Mouse (Mus musculus) A20 (cell line): ENCODE results near the gene Vps8.

Experiments
- DNase-seq: peaks from one replicate; pipeline ENCODE4 v3.0.0-alpha.2; 2011; ENCODE audit warnings: low read depth, low spot score

Gene Vps8

DNA sequence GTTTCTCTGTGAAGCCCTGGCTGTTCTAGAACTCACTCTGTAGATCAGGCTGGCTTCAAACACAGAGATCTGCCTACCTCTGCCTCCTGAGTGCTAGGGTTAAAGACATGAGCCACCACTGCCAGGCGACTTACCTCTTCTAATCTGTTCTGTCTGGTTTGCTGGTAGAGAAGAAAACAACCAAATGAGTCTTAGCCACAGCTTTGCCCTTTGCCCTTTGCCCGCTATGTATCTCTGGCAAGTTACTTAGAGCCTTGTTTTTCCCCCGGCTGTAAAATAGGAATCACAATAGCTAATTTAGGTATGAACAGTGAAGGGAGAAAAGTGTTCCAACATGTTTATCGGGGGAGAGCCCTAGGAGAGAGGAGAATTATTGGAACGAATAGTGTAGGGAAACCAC is 18.3 kb upstream of the Vps8 start:
- DNase-seq, result no peak

DNA sequence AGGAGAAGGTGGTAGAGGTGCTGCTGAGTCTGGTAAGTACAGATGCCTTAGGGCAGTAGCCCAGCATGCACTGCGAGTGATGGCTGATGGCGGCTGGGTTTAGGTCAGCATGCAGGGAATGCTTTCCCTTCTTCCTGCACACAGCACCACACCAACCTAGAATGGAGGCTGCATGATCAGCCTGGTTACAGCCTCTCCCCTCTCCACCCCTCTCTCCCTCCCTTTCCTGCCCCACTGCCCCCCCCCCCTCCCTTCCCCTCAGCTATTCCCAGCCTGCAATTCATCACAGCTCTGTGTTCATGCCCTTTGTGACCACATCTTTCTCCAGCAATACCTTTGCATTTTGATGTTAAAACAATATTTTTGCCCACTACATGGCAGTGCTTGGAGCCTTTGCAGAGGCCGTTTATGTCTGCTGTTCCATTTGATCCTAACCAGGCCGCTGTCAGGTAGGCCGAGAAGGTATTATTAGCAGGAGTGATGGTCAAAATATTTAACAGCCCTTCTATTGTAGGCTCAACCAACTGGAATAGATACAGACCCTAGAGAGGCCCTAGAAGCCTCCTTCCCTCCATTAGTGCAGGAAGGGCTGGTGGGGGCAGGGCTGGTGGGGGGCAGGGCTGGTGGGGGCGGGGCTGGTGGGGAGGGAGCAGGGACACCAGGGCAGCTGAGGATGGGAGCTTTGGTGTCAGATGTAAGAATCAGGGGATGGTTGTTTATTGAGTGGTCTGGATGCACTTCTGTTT is 17.5 kb upstream of the Vps8 start:
- DNase-seq, result no peak

DNA sequence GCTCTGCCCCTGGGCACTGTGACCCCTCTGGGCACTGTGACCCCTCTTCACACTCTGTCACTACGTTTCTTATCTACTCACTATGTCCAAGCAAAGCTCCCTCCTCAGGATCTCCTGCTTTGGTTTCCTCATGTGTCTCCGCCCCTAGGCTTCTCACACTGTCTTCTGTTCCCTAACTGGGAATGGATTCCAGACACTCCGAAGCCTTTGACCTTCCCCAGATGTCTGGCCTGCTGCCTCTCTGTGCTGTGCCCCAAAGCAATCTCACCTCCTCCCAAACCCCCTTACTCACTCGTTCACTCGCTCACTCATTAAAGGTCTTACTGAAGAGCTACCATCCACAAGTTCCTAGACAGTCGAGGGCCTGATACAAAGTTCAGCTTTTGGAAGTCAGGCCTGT is 16.8 kb upstream of the Vps8 start:
- DNase-seq, result no peak

DNA sequence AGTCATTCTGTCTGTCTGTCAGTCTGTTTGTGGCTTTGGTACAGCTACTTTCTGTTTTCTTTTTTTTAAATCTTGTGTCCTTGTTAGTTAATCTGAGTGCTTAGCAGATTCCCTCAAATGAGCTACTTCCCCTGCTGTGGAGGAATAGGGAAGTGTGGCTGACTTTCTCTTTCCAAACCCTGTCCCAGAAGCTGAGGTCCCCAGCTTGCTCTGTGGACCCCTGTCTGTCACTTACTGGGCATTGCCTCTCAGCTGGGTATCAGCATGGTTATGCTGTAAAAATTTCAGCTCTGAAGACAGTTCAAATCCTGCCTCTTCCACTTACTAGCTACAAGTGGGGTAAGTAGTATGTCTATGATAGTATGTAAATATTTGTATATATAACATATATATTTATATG is 11.1 kb upstream of the Vps8 start:
- peak; percentile 30 for DNase-seq

DNA sequence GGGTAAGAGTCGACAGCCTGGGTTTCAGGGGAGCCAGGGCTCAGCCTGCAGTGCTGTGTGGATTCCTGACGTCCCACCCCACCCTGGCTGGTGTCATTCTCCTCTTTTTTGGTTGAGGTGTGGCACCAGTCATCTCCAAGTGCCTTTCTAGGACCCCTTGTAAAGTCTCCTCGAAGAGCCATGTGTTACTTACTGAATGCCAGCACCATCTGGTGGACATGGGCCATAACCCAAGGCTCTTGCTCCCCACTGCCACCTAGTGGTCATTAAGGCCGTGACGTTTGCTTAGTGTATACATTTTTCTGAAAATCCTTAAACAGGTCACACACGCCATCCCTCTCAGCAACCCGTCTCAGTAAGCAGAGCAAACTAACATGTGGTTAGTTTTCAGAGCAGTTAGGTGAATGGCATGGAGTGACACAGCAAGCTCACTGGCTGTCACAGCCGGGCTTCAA is 10.3 kb upstream of the Vps8 start:
- peak; percentile 88 for DNase-seq

DNA sequence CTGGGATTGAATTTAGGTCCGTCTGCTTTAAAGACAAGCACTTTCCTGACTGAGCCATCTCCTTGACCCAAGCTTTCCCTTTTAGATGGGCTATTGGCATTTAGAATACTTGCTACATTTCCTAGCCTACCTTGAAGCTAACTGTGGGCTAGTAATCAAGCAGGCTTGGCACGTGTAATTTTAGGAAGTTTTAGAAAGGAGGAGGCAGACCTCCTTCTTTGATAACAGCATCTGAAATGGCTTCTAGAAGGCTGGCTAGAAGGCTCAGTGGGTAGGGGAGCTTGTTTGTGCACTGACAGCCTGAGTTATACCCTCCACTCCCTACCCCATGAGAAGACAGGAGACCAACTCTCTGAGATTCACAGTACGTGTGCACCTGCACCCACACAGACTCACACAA is 9.1 kb upstream of the Vps8 start:
- no peak for DNase-seq

DNA sequence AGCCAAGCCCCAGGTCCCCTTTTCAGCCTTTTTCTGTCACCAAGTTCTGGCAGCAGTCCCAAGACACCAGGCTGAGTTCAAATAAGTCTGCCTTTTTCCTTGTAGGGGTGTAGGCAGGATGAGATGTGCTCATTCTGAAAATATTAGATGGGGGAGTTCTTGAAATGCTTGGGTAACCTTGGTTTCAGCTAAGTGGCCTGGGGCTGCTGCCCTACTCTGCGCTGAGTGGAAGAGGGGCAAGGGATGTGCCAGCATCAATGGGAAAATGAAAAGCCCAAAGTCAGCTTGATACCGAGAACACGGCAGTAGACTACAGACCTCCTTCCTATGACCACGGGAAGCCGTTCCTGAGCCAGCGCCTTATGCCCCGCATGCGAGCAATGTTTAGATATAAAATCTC is 7.8 kb upstream of the Vps8 start:
- DNase-seq, result no peak

DNA sequence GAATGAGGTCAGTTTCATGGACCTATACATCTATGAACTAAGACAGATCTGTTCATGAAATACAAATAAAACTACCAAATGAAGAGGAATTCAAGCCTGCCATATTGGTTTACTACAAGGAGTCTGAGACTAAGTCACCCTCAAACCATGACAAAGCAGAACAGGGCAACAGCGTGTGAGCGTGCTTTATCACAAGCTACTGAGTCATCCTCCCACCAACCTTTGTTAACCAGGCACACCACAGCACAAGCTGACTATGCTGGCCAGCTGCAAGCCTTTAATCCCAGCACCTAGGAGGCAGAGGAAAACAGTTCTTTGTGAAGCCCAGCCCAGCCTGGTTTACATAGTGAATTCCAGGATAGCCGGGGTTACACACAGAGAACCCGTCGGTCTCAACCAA is 4.9 kb upstream of the Vps8 start:
- DNase-seq, result no peak

DNA sequence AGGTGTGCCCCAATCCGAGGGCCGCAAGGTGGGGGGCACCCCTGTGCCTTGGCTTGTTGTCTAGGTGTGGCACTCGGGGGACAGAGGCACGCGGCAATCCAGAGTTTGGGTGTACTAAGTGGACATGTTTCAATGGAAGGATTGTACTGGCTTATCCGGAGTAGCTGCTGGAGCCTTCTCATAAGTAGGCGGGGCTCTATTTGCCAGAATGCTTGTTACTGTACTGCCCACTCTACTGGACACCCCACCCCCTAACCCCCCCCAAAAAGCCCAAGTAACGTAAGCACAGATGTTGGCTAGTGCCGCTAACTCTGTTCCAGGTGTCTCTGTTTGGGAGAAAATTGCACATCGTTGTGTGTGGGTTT is 610 bp downstream of the Vps8 start:
- peak; percentile 93 for DNase-seq

DNA sequence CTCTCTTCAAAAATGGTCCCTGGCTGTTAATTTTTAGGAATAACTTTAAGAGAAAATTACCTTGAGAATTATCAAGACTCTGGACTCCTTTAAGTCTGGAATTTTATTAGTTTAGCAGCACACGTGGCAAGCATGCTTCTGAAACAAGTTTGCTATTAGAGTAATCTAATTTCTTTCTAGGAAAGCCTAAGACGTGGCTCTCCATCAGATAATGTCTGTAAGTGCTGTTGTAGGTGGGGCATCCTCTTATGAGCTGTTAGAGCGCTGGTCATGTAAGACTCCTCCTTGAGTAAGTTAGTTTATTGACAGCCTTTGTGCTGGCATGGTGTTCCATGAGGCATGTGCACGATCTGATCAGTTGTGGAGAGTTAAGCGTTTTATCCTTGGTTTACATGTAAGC is 5.2 kb downstream of the Vps8 start:
- DNase-seq, result no peak

DNA sequence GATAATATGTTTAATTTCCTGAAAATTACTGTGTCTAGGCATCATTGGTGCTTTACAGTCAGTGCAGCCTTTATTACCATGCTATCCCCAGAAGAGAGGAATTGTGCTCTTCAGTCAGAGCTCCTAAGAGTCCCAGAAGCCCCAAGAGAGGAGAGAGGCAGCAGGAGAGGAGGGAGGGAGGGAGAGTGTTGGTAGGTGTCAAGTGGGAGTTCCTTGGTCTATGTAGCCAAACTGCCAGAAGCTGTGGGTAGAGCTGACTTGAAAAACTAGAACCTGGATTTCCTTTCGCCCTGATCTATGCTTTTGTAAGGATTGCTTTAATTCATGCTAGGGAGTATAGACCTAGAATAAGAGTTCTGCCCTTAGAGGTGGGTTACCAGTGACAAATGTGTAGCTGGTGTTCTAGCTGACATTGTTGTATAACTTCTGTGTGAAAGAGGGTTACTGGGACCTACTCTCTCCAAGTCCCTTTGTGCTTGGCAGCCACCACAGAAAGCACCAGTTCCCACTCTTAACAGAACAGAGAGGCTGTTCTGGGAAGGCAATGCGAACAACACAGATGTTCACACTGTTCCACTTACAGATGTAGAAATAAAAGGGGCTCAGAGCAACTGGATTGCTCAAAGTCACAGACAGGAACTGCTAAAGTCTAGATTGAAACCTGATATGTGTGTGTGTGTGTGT is 7.6 kb downstream of the Vps8 start:
- no peak for DNase-seq

DNA sequence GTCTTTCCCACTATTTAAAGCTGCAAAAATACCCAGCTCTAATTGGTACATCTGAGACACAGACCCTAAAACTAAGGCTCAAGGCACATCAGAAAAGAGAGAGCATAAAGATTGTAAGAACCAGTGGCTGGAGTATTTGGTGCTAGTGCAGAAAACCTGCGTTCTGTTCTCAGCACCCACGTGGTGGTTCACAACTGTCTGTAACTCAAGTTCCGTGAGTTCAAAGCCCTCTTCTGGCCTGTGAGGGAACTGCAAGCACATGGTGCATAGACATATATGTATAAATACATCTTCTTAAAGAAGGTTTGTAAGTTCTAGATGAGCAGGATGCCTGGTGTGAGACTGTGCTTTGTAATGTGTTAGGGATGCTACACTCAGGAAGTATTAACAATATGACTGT is 8.7 kb downstream of the Vps8 start:
- DNase-seq, result peak; percentile 32

DNA sequence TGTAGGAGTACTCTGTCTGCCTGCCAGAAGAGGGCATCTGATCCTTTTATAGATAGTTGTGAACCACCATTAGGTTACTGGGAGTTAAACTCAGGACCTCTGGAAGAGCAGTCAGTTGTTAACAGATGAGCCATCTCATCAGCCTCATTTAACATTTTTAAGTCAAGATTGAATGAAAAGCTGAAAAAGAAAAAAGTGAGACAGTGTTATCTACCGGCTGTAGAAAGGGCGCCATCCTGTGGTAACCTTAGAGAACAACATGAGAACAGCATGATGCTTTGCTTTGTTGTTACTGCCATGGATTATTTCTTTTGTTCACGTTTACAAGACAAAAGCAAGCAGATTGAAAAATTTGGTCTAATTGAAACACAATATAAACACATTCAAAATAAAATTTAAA is 10.6 kb downstream of the Vps8 start:
- DNase-seq, result peak; percentile 62

DNA sequence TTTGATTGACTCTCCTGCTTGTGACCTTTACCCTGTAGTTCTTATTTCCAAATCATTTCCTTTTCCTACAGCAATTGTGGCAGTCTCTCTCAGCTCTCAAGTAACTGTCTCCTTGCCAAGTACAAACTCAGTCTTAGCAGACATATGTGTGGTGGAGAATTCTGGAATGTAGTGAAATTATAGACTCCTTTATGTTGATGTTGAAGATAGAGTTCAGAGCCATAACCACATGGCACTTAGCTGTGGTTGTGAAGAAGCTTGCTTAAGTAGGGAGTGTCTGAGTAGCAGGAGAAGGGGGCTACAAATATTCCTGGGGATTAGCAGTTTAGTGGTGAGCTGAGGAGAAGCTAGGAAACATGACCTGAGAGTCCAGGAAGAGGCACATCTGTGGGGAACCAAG is 18.1 kb downstream of the Vps8 start:
- no peak for DNase-seq

DNA sequence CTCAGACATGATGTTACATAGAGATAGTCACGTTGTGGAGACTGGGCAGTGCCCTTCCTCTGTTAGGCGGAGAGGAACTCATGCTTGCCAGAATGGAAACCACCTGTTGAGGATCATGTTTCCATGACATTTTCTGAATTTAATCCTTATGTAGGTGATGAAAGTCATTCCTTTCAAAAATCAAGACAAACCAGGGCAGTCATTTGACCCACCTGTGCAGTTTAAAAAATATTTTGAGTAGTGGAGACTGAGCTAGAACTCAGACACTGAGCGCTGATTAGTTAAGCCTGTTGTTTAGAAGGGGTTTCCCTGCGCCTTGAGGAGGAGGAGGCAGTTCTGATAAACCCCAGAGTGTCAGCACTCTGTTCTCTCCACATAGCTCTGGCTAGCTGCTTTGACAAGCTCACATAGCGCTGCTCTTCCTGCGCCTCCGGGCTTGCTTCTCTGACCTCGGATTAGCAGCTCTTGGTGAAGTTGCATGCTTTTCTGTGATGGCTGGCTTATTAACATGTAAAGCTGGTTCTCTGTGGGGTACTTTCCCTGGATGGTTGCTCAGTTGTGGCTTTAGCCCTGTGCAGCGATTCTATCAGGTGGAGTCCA is 22.2 kb downstream of the Vps8 start:
- no peak for DNase-seq

DNA sequence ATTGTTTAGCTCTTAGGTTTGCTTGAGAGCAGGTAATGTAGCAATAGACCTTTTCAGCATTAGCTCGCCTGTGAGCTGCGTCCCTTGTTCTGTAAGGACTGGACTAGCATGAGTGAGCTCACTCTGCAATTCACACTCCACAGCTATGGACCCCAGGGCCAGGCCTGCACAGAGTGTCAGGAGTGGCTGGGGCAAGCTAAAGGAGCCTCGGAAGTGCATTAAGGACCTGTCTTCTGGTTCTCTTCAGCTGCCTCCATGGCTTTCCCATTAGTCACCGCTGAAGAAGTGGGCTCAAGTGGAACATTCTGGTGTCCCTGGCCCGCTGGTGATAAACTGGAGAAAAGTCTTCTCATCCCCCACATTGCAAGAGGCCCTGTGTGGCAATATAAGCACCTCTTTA is 24.5 kb downstream of the Vps8 start:
- no peak for DNase-seq

DNA sequence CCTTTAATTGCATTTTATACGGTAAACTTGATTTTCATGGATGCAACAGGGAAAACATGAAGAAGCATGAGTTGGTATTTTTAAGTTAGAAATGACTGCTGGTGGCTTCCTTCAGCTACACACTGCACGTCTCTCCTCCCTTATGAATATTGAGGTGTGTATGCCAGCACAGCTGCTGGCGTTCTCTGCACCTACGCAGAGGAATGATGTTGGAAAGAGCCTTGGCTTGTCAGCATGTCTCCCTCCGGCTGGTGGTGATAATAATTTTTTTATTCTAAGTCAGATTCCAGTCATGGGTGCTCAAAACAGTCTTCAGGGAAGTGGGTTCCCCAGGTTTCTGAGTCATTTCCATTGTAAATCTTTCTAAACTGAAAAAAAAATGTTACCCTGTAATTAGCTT is 25.5 kb downstream of the Vps8 start:
- no peak for DNase-seq

DNA sequence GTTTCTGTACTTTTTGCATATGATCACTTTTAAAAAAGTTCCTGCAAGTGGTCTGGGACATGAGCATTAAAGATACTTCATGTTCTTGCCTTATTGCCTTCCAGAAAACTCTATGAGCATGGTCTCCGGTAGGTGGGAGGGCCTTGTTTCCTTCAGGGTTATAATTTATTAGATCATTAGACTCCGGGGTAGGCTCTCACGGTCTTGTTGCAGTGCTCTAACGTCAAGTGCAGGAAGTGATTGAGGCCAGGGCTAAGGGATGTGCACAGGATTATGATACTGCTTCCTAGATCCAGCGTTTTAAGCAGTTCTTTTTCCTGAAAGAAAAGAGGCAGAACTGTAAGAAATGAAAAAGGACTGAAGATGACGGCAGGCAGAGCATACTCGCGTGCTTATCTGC is 27.0 kb downstream of the Vps8 start:
- DNase-seq, result no peak

DNA sequence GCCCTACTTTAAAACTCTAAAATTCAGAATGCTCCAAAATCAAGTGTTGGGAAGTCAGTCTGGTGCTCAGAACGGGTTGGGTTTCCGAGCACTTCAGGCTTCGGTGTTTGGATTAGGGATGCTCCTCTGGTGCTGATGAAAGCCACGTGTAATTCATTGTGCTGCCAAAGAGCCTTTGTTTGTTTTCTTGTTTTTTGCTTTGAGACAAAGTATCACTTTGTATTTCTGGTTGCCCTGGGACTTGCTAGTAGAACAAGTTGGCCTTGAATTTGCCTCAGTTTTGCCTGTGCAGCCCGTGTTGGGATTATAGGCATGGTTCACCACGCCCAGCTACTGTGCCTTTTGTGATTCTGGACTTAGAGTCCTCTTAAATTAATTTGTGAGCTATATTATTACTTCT is 29.7 kb downstream of the Vps8 start:
- no peak for DNase-seq

DNA sequence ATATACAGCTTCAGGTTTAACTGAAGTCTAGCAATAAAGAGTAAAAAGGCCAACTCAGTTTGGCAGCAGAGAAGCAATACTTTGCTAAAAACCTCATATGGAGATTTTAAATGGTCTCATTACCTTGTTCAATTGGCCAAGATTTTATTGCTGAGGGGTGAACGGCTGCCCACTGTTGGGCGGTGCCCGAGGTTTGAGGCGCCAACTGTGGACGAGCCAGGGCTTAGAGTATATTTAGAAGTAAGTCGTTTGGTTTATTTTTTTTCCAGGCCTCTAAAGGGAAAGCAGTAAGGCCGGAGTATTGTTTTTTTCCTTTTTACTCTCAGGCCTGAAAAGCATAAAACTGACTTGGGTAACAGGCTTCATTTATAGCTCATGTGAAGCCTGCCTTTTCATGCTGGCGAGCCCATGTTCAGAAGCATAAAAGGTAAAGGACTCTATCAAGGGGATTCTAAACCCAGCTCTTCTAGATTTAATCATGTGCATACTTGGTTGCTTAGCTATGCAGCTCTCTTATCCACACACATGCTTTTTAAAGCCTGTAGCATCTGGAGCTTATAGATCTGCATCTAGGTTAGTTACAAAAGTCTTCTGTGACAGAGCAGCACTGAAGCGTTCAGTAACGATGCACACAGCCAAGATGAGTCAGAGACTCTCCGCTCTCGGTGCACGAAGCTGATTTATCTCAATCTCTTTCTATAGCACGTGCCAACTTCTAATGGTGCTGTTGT is 34.9 kb downstream of the Vps8 start:
- DNase-seq, result no peak

DNA sequence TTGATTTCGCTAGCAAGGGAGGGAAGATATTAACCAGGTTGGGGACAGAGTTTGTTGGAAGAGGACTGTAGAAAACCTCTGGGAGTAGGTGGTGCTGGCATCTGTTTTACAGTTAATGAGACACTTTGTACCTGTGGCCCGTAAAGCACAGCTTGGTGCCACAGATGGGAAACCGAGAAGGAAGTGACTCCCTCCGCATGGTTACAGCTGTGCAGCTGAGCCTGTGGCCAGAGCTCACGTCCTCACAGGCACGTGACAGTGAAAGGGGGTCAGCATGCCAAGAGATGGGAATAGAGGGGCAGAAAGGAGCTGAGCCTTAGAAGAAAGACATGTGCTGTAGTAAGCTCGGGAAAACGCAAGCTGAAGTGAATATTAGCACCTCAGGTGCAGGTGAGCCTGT is 43.0 kb downstream of the Vps8 start:
- peak; percentile 79 for DNase-seq

DNA sequence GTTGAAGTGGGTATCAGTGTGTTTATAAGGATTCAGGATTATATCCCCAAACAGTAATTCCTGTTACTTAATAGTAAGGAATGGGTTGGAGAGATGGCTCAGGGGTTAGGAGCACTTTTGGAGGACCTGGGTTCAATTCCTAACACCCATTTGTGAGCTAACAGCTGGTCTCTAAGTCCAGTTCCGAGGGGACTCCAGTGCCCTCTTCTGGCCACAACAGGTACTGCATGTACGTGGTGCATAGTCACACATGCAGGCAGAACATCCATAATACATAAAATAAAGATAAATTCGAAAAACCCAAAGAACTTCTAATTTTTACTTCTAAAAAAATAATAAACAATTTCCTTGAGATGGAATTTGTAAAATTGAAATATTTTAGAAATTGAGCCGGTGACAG is 47.5 kb downstream of the Vps8 start:
- DNase-seq, result peak; percentile 60

DNA sequence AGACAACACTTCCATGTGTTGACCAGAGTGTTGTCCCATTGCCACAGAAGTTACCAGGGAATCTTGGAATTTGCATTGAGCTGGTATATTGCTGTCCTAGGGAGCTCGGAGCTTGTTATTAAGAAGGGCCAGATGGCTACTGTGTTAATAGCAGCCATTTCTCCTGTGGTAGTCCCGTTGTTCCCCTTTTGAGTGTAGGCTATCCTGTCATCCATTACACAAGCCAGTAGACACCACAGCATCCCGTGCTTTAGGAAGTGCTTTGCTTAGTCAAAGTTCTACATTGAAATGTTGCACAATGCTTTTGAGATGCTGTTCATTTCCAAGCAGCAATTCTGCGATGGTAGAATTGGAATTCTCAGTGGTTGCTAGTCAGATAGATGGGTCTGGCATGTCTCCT is 54.2 kb downstream of the Vps8 start:
- no peak for DNase-seq
